Mouse (Mus musculus): Measurements from ENCODE around the gene Irf2bpl. TPM values are rescaled to one million over a fixed set of nuclear protein-coding genes. Genes with fewer than 3 reads are reported as not detected.

Irf2bpl gene
- total RNA-seq, 2 experiments from 2014 or later: 68.3 to 69.5 TPM

Other genes with a start within 250 kb of the Irf2bpl start
- gene Vash1, start 206.1 kb downstream of the Irf2bpl start, total RNA-seq (2021): 10 to 100 TPM; 44.4 to 47.7 TPM
- 1 to 10 TPM; 6.0 to 6.2 TPM for gene Angel1, start 158.3 kb downstream of the Irf2bpl start, total RNA-seq (2021)
- gene Lrrc74a, start 150.4 kb downstream of the Irf2bpl start, total RNA-seq (2021): not detected
- 10 to 100 TPM; 66.6 to 72.9 TPM for gene Cipc, start 62.2 kb upstream of the Irf2bpl start, total RNA-seq (2021)
- 10 to 100 TPM in 1 of 2 experiments, 1 to 10 TPM in 1; 6.8 to 10.6 TPM for gene Zdhhc22, start 105.6 kb upstream of the Irf2bpl start, total RNA-seq (2021)
- gene Tmem63c, start 136.5 kb upstream of the Irf2bpl start, total RNA-seq (2021): 10 to 100 TPM; 36.2 to 36.4 TPM
- 1 to 10 TPM; 2.5 TPM for gene Ngb, start 217.7 kb upstream of the Irf2bpl start, total RNA-seq (2021)

All from layer of hippocampus, postnatal 36 days (tissue).